Mouse (Mus musculus): ENCODE measurements around the gene Sag. TPM values are rescaled to one million over a fixed set of nuclear protein-coding genes. Genes with fewer than 3 reads are reported as not detected.

Sag gene
- polyA plus RNA-seq, 2 experiments: 1.0 to 2.1 TPM

- Histone ChIP-seq H3K4me3 (replicated peaks; ENCODE audit: low read length) (no peak overlapping the region), H3K9me3 (ENCODE audit: control insufficient read depth, low read length) (no peaks in the 10 kb centered on the region), H3K27ac (replicated peaks; ENCODE audit: low read depth, low read length) (no peak overlapping the region), H3K9ac (ENCODE audit: low read depth, low read length, severe bottlenecking) (no peak overlapping the region), H3K27me3 (ENCODE audit: control insufficient read depth, insufficient read depth, low read length) (no peaks in the 10 kb centered on the region), H3K4me1 (ENCODE audit: control insufficient read depth, insufficient read depth, low read length) (peaks cover 3% of the 10 kb centered on the region; the same call in 1 of the 2 replicates), H3K4me2 (replicated peaks; ENCODE audit: low read depth, low read length, severe bottlenecking) (no peak overlapping the region), H3K36me3 (ENCODE audit: control insufficient read depth, insufficient read depth, low read length) (no peaks in the 10 kb centered on the region)
- TF ChIP-seq POLR2A (IDR thresholded peaks at IDR 0.05; ENCODE audit: borderline replicate concordance, extremely low read depth, insufficient read depth, insufficient read length): no peak
- WGBS: 52% methylated on average over 7 of the region's 7 CpGs
- ATAC-seq (ENCODE audit: low FRiP score, low read depth): no peak
- DNase-seq (ENCODE audit: low spot score): no peak
Measured at GRCm38 (mm10) chr1:87828926-87829580, 25.6 kb downstream of the Sag start.

- 47% methylated on average over 6 of the region's 6 CpGs for WGBS
Measured at GRCm38 (mm10) chr1:87829621-87830211, 26.2 kb downstream of the Sag start.

GRCm38 (mm10) chr1:87836453-87836852 lies 33.0 kb downstream of the Sag start:
- H3K9me3 ChIP-seq (ENCODE audit: control insufficient read depth, low read length): no peaks in the 10 kb centered on the region
- DNase-seq (ENCODE audit: low spot score) (peak; percentile 26), ATAC-seq (ENCODE audit: low FRiP score, low read depth) (peak; percentile 63)
- WGBS: 74% methylated on average over 1 of the region's 1 CpGs
- H3K27me3 ChIP-seq (ENCODE audit: control insufficient read depth, insufficient read depth, low read length): no peaks in the 10 kb centered on the region
- no peak for TF ChIP-seq POLR2A (IDR thresholded peaks at IDR 0.05; ENCODE audit: borderline replicate concordance, extremely low read depth, insufficient read depth, insufficient read length)
- H3K4me2 ChIP-seq (replicated peaks; ENCODE audit: low read depth, low read length, severe bottlenecking): no peak overlapping the region
- H3K36me3 ChIP-seq (ENCODE audit: control insufficient read depth, insufficient read depth, low read length): no peaks in the 10 kb centered on the region
- peaks cover 3% of the 10 kb centered on the region; the same call in 1 of the 2 replicates for H3K4me1 ChIP-seq (ENCODE audit: control insufficient read depth, insufficient read depth, low read length)
- no peak overlapping the region for H3K4me3 ChIP-seq (replicated peaks; ENCODE audit: low read length)
- no peak overlapping the region for H3K9ac ChIP-seq (ENCODE audit: low read depth, low read length, severe bottlenecking)
- H3K27ac ChIP-seq (replicated peaks; ENCODE audit: low read depth, low read length): no peak overlapping the region

More at GRCm38 (mm10) chr1:87829621-87830211, 26.2 kb downstream of the Sag start:
- no peak overlapping the region for H3K4me3 ChIP-seq (replicated peaks; ENCODE audit: low read length)
- no peaks in the 10 kb centered on the region for H3K9me3 ChIP-seq (ENCODE audit: control insufficient read depth, low read length)
- no peak overlapping the region for H3K27ac ChIP-seq (replicated peaks; ENCODE audit: low read depth, low read length)
- ATAC-seq (ENCODE audit: low FRiP score, low read depth) (no peak), DNase-seq (ENCODE audit: low spot score) (peak; percentile 30)
- peaks cover 3% of the 10 kb centered on the region; the same call in 1 of the 2 replicates for H3K4me1 ChIP-seq (ENCODE audit: control insufficient read depth, insufficient read depth, low read length)
- H3K36me3 ChIP-seq (ENCODE audit: control insufficient read depth, insufficient read depth, low read length): no peaks in the 10 kb centered on the region
- H3K9ac ChIP-seq (ENCODE audit: low read depth, low read length, severe bottlenecking): no peak overlapping the region
- H3K4me2 ChIP-seq (replicated peaks; ENCODE audit: low read depth, low read length, severe bottlenecking): no peak overlapping the region
- no peak for TF ChIP-seq POLR2A (IDR thresholded peaks at IDR 0.05; ENCODE audit: borderline replicate concordance, extremely low read depth, insufficient read depth, insufficient read length)
- H3K27me3 ChIP-seq (ENCODE audit: control insufficient read depth, insufficient read depth, low read length): no peaks in the 10 kb centered on the region

- H3K9ac ChIP-seq (ENCODE audit: low read depth, low read length, severe bottlenecking): no peak overlapping the region
- peaks cover 3% of the 10 kb centered on the region; the same call in 1 of the 2 replicates for H3K4me1 ChIP-seq (ENCODE audit: control insufficient read depth, insufficient read depth, low read length)
- no peak for TF ChIP-seq POLR2A (IDR thresholded peaks at IDR 0.05; ENCODE audit: borderline replicate concordance, extremely low read depth, insufficient read depth, insufficient read length)
- no peaks in the 10 kb centered on the region for H3K36me3 ChIP-seq (ENCODE audit: control insufficient read depth, insufficient read depth, low read length)
- DNase-seq (ENCODE audit: low spot score): peak; percentile 19
- no peak overlapping the region for H3K4me2 ChIP-seq (replicated peaks; ENCODE audit: low read depth, low read length, severe bottlenecking)
- H3K9me3 ChIP-seq (ENCODE audit: control insufficient read depth, low read length): no peaks in the 10 kb centered on the region
- no peak overlapping the region for H3K4me3 ChIP-seq (replicated peaks; ENCODE audit: low read length)
- H3K27me3 ChIP-seq (ENCODE audit: control insufficient read depth, insufficient read depth, low read length): no peaks in the 10 kb centered on the region
- WGBS: 28% methylated on average over 5 of the region's 5 CpGs
- ATAC-seq (ENCODE audit: low FRiP score, low read depth): no peak
- H3K27ac ChIP-seq (replicated peaks; ENCODE audit: low read depth, low read length): 0 out of 2 replicates have a peak overlapping the region, but pooled peaks have one; percentile 53
Measured at GRCm38 (mm10) chr1:87837018-87837417, 33.5 kb downstream of the Sag start.

- Histone ChIP-seq H3K27ac (replicated peaks; ENCODE audit: low read depth, low read length) (no peak overlapping the region), H3K4me3 (replicated peaks; ENCODE audit: low read length) (no peak overlapping the region), H3K36me3 (ENCODE audit: control insufficient read depth, insufficient read depth, low read length) (no peaks in the 10 kb centered on the region), H3K4me2 (replicated peaks; ENCODE audit: low read depth, low read length, severe bottlenecking) (no peak overlapping the region), H3K27me3 (ENCODE audit: control insufficient read depth, insufficient read depth, low read length) (no peaks in the 10 kb centered on the region), H3K9me3 (ENCODE audit: control insufficient read depth, low read length) (no peaks in the 10 kb centered on the region), H3K9ac (ENCODE audit: low read depth, low read length, severe bottlenecking) (no peak overlapping the region), H3K4me1 (ENCODE audit: control insufficient read depth, insufficient read depth, low read length) (no peaks in the 10 kb centered on the region)
- 68% methylated on average over 11 of the region's 11 CpGs for WGBS
- DNase-seq (ENCODE audit: low spot score) (no peak), ATAC-seq (ENCODE audit: low FRiP score, low read depth) (no peak)
- no peak for TF ChIP-seq POLR2A (IDR thresholded peaks at IDR 0.05; ENCODE audit: borderline replicate concordance, extremely low read depth, insufficient read depth, insufficient read length)
Measured at GRCm38 (mm10) chr1:87840411-87841208, 37.1 kb downstream of the Sag start.

All from limb, embryonic 14.5 days (tissue).